Mouse (Mus musculus) heart, adult 2 months (tissue): ENCODE measurements at regions not wholly inside any gene's neighbourhood (a gene's known extent, or its start where the extent isn't known, plus 50 kb on each side); places are given as distances from the start of the nearest gene placed in this dataset.

ENCODE experiments used
- DNase-seq, 2 experiments: peaks; one replicate each; pipeline ENCODE4 v3.0.0; 2021
- H3K27ac ChIP-seq: fragments of 200-600 bp; 2 replicates; pipeline ENCODE4 v1.8.1; 2022
- H3K27me3 ChIP-seq: fragments of 200-500 bp; 2 replicates; pipeline ENCODE4 v1.6.1; 2012; ENCODE audit warnings: mild to moderate bottlenecking, low read length, inconsistent platforms, mixed read lengths; ENCODE audit not compliant: control insufficient read depth, insufficient read depth
- H3K36me3 ChIP-seq: fragments of 200-500 bp; 2 replicates; pipeline ENCODE4 v1.6.1; 2012; ENCODE audit warnings: low read length, inconsistent platforms; ENCODE audit not compliant: control insufficient read depth, insufficient read depth
- H3K4me1 ChIP-seq: fragments of 200-500 bp; 2 replicates; pipeline ENCODE4 v1.6.1; 2011; ENCODE audit warnings: low read length; ENCODE audit not compliant: control insufficient read depth, insufficient read depth
- H3K4me3 ChIP-seq: fragments of 200-600 bp; 2 replicates; pipeline ENCODE4 v1.8.1; 2022
- H3K79me2 ChIP-seq: fragments of 200-500 bp; replicated peaks from 2 replicates; pipeline ENCODE4 v1.6.1; 2012; ENCODE audit warnings: mild to moderate bottlenecking, inconsistent platforms, low read length, moderate library complexity, mixed read lengths; ENCODE audit not compliant: control insufficient read depth, insufficient read depth
- H3K9ac ChIP-seq: fragments of 200-500 bp; 2 replicates; pipeline ENCODE4 v1.6.1; 2012; ENCODE audit warnings: low read depth, mild to moderate bottlenecking, control low read depth, inconsistent platforms, low read length, mixed read lengths
- CTCF ChIP-seq: fragments of 200-600 bp; IDR thresholded peaks from 2 replicates; pipeline ENCODE4 v1.8.1; 2022; ENCODE audit warnings: antibody characterized with exemption, mild to moderate bottlenecking, moderate library complexity
- EP300 ChIP-seq: fragments of 200-500 bp; IDR thresholded peaks from 2 replicates; pipeline ENCODE4 v1.6.1; 2011; ENCODE audit warnings: low read depth, low read length, control low read depth; ENCODE audit not compliant: insufficient read depth
- POLR2A ChIP-seq: fragments of 200-500 bp; IDR thresholded peaks from 2 replicates; pipeline ENCODE4 v1.6.1; 2011; ENCODE audit warnings: mild to moderate bottlenecking, low read depth, low read length, control low read depth; ENCODE audit not compliant: insufficient read depth
- WGBS: fragments of 180-500 bp; shearing (Covaris S2); methylation state at CpG from one replicate; pipeline ENCODE4 v1.1.7; 2018; 5-methylcytosine and 5-hydroxymethylcytosine counted together
- intact Hi-C: fragments of 180-260 bp; cut with DNase I; formaldehyde crosslinking; loops from one replicate; pipeline ENCODE4 v1.15.1; 2025

DNA sequence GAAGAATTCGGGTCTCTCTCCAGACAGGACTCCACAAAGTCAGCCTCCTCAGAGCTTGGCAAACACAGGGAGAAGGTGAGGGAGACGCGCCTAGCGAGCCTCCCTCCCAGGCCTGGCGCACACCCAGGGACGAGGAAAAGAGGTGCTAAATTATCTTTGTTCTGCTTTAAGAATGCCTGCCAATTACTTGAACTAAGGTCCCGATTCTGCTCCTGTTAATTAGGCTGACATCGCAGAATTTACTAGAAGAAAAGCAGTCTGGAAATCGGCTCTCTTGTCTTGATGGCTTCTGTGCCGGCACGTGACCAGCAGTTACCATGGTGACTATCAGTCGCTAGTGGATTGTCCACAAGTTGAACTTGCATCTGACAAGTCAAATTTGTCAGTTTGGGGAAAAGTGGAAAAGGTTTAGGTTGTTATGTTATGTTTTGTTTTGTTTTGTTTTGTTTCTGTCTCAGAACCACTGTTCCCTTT lies 152.8 kb downstream of the Bcl2l11 start:
- 18% methylated on average over 12 of the region's 12 CpGs for WGBS
- H3K4me1 ChIP-seq: peaks cover 12% of the 10 kb centered on the region
- intact Hi-C loops: no loop called here
- H3K27me3 ChIP-seq: no peaks in the 10 kb centered on the region
- peak; percentile 46 to 56 for DNase-seq
- no peaks in the 10 kb centered on the region for H3K79me2 ChIP-seq
- no peak overlapping the region for H3K9ac ChIP-seq
- H3K36me3 ChIP-seq: no peaks in the 10 kb centered on the region
- no peak for TF ChIP-seq CTCF
- TF ChIP-seq POLR2A: no peak
- TF ChIP-seq EP300: no peak
- no peak overlapping the region for H3K27ac ChIP-seq
- H3K4me3 ChIP-seq: peak overlapping the region; percentile 1

DNA sequence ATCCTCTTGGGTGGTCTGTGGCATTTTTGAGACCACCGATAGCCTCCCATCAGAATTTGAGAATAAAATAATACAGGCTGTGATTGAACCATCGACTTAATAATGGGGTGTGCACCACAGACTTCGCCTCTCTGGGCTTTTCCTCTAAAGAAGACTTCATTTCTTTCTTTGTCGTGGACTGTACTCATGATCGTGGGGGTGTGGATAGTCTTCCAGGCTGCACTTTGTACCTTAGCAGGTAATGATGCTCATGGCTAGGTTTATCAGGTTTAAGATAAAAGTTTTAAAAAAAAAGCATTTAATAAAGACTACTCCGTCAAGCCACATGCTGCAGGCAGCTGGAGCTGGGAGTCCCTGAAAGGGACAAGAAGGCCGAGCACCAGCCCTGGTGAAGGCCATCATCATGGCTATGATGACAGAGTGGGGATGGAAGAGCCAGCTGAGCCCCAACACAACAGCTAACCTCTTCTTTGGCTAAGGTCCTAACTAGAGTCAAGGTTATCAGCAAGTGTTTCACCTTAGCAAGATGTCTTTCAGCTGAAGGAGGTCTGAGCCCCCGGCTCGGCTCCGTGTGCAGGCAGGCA lies 153.4 kb downstream of the Bcl2l11 start:
- no peaks in the 10 kb centered on the region for H3K36me3 ChIP-seq
- H3K27me3 ChIP-seq: no peaks in the 10 kb centered on the region
- no peak overlapping the region for H3K27ac ChIP-seq
- H3K4me1 ChIP-seq: peaks cover 12% of the 10 kb centered on the region
- H3K4me3 ChIP-seq: no peak overlapping the region
- no peaks in the 10 kb centered on the region for H3K79me2 ChIP-seq
- 79% methylated on average over 10 of the region's 10 CpGs for WGBS
- H3K9ac ChIP-seq: no peak overlapping the region
- intact Hi-C loops: no loop called here
- TF ChIP-seq POLR2A (no peak), EP300 (no peak), CTCF (no peak)
- no peak for DNase-seq

DNA sequence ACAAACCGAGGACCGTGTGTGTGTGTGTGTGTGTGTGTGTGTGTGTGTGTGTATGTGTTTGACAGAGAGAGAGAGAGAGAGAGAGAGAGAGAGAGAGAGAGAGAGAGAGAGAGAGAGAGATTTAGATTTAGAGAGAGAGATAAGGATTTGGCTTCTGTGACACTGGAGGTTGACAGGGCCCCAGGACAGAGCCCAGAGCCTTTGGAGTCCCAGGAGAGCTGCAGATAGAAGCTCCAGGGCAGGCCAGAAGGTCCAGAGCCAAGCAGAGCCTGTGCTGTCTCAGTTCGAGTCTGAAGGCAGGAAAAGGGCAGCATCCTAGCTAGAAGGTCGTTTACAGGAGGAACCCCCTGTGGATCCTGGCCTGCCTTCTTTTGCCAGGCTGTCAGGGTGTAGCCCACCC lies 156.8 kb downstream of the Bcl2l11 start:
- Histone ChIP-seq H3K79me2 (no peaks in the 10 kb centered on the region), H3K9ac (no peak overlapping the region), H3K4me3 (no peak overlapping the region), H3K27ac (no peak overlapping the region), H3K4me1 (peaks cover 17% of the 10 kb centered on the region), H3K36me3 (no peaks in the 10 kb centered on the region), H3K27me3 (no peaks in the 10 kb centered on the region)
- no peak for DNase-seq
- no peak for TF ChIP-seq EP300
- TF ChIP-seq CTCF: no peak
- no peak for TF ChIP-seq POLR2A
- WGBS: 45% methylated on average over 4 of the region's 4 CpGs
- intact Hi-C loops: no loop called here

DNA sequence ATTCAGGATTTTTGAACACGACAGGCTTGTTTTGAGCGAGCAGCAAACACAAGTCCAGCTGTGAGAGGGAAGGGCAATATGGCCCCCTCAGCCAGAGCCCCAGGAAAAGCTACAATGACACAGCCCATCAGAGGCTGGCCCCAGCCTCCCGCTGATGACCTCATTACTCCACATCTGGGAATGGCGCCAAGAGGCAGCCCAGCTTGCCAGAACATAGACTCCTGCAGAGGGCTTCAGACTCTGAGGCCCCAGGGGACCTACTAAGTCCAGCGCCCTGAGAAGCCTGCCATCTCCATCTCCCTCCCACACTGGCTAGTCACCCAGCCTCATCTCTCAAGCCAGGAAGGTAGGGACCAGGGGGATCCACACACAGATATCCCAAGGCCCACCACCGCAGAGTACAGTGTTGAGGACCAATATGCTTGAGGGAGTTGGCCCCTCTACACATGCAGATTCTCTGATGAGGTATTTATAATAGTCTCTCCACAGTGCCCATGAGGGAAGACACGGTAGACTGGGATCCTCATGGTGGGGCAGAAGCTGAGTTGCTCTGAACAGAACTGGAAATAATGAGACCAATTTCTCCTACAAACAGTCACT lies 159.1 kb downstream of the Bcl2l11 start:
- H3K36me3 ChIP-seq: no peaks in the 10 kb centered on the region
- H3K27me3 ChIP-seq: no peaks in the 10 kb centered on the region
- peak; percentile 91 for DNase-seq
- peaks cover 9% of the 10 kb centered on the region for H3K4me1 ChIP-seq
- no peak overlapping the region for H3K27ac ChIP-seq
- WGBS: 12% methylated on average over 7 of the region's 7 CpGs
- H3K4me3 ChIP-seq: no peak overlapping the region
- H3K9ac ChIP-seq: no peak overlapping the region
- no peaks in the 10 kb centered on the region for H3K79me2 ChIP-seq
- intact Hi-C loops: loop anchor here (1.0 to 5.0 kb wide), 2 partner anchors 24 to 37 kb away; no protein-coding TSS in a partner anchor
- TF ChIP-seq EP300 (no peak), CTCF (peak; percentile 33)

DNA sequence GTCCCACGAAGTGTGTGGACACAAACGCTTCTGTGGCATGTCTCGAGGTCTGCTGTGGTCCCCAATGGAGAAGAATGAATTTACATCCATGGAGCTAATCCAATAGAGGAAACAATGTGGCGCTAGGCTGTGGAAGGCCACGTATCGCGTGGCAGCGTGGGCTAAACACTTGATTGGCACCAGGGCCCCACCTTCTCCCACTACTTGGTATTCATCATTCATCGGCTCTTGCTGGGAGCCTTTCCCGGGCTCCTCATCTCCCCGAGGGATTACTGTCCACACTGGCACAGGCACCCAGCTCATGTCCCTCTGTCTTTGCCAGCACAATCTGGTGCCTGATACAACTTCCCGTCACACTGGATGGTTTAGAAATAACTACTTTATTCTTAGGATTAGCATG lies 159.6 kb downstream of the Bcl2l11 start:
- WGBS: 81% methylated on average over 12 of the region's 12 CpGs

DNA sequence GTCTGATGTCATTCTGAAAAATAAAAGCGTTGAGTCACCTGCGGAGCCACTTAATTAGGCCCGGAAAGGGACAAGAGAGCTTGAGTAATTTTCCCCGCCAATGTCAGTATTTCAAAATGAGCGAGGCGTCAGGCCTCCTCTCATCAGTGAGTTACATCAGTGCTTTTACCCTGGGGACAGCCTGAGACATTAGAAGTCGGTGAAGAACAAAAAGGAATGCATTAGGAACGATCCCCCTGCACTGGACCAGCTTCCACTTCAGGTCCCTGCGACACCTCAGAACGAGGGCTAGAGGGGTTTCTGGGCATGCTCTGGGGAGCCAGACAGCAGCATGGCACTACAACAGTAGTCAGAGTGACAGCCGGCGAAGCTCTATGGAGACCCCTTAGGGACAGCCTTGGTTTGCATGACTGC lies 162.3 kb downstream of the Bcl2l11 start:
- Histone ChIP-seq H3K9ac (no peak overlapping the region), H3K27me3 (no peaks in the 10 kb centered on the region), H3K79me2 (no peaks in the 10 kb centered on the region), H3K4me1 (peaks cover 8% of the 10 kb centered on the region), H3K4me3 (no peak overlapping the region), H3K27ac (no peak overlapping the region), H3K36me3 (no peaks in the 10 kb centered on the region)
- TF ChIP-seq CTCF (no peak), POLR2A (no peak), EP300 (no peak)
- 72% methylated on average over 12 of the region's 12 CpGs for WGBS
- DNase-seq: no peak
- intact Hi-C loops: loop anchor here (5.0 kb wide), 1 partner anchor 34 kb away; no protein-coding TSS in a partner anchor

More for the DNA sequence above, 159.6 kb downstream of the Bcl2l11 start:
- Histone ChIP-seq H3K4me3 (no peak overlapping the region), H3K27ac (no peak overlapping the region), H3K9ac (no peak overlapping the region), H3K79me2 (no peaks in the 10 kb centered on the region), H3K27me3 (no peaks in the 10 kb centered on the region), H3K36me3 (no peaks in the 10 kb centered on the region), H3K4me1 (peaks cover 9% of the 10 kb centered on the region)
- TF ChIP-seq POLR2A (no peak), EP300 (no peak), CTCF (no peak)
- no peak for DNase-seq
- intact Hi-C loops: loop anchor here (1.0 to 5.0 kb wide), 2 partner anchors 24 to 37 kb away; no protein-coding TSS in a partner anchor
